Mouse (Mus musculus) heart, adult 2 months (tissue): Measurements from ENCODE around the gene Arfgap3. TPM values are rescaled to one million over a fixed set of nuclear protein-coding genes. Genes with fewer than 3 reads are reported as not detected.
A peak's percentile ranks its signal among the peaks of the same experiment; 100 is the strongest.

Experiments
- DNase-seq, 2 experiments: peaks; one replicate each; pipeline ENCODE4 v3.0.0; 2021
- H3K27ac ChIP-seq: fragments of 200-600 bp; 2 replicates; pipeline ENCODE4 v1.8.1; 2022
- H3K27me3 ChIP-seq: fragments of 200-500 bp; 2 replicates; pipeline ENCODE4 v1.6.1; 2012; ENCODE audit warnings: mild to moderate bottlenecking, low read length, inconsistent platforms, mixed read lengths; ENCODE audit not compliant: control insufficient read depth, insufficient read depth
- H3K36me3 ChIP-seq: fragments of 200-500 bp; 2 replicates; pipeline ENCODE4 v1.6.1; 2012; ENCODE audit warnings: low read length, inconsistent platforms; ENCODE audit not compliant: control insufficient read depth, insufficient read depth
- H3K4me1 ChIP-seq: fragments of 200-500 bp; 2 replicates; pipeline ENCODE4 v1.6.1; 2011; ENCODE audit warnings: low read length; ENCODE audit not compliant: control insufficient read depth, insufficient read depth
- H3K4me3 ChIP-seq: fragments of 200-600 bp; 2 replicates; pipeline ENCODE4 v1.8.1; 2022
- H3K79me2 ChIP-seq: fragments of 200-500 bp; replicated peaks from 2 replicates; pipeline ENCODE4 v1.6.1; 2012; ENCODE audit warnings: mild to moderate bottlenecking, inconsistent platforms, low read length, moderate library complexity, mixed read lengths; ENCODE audit not compliant: control insufficient read depth, insufficient read depth
- H3K9ac ChIP-seq: fragments of 200-500 bp; 2 replicates; pipeline ENCODE4 v1.6.1; 2012; ENCODE audit warnings: low read depth, mild to moderate bottlenecking, control low read depth, inconsistent platforms, low read length, mixed read lengths
- CTCF ChIP-seq: fragments of 200-600 bp; IDR thresholded peaks from 2 replicates; pipeline ENCODE4 v1.8.1; 2022; ENCODE audit warnings: antibody characterized with exemption, mild to moderate bottlenecking, moderate library complexity
- EP300 ChIP-seq: fragments of 200-500 bp; IDR thresholded peaks from 2 replicates; pipeline ENCODE4 v1.6.1; 2011; ENCODE audit warnings: low read depth, low read length, control low read depth; ENCODE audit not compliant: insufficient read depth
- POLR2A ChIP-seq: fragments of 200-500 bp; IDR thresholded peaks from 2 replicates; pipeline ENCODE4 v1.6.1; 2011; ENCODE audit warnings: mild to moderate bottlenecking, low read depth, low read length, control low read depth; ENCODE audit not compliant: insufficient read depth
- WGBS: fragments of 180-500 bp; shearing (Covaris S2); methylation state at CpG from one replicate; pipeline ENCODE4 v1.1.7; 2018; 5-methylcytosine and 5-hydroxymethylcytosine counted together
- intact Hi-C: fragments of 180-260 bp; cut with DNase I; formaldehyde crosslinking; loops from one replicate; pipeline ENCODE4 v1.15.1; 2025
- long read RNA-seq: library from polyadenylated mRNA; stranded (forward); transcript quantifications from one replicate; pipeline ENCODE4 v2.0.0, GENCODE M21; 2021
- polyA plus RNA-seq: library from polyadenylated mRNA; depleted of rRNA; stranded (reverse); fragments of >200 nt; gene quantifications from 2 replicates; pipeline ENCODE4 v1.2.3, GENCODE M21; 2012; rRNA removed
- total RNA-seq, 2 experiments: library from RNA; stranded (reverse); gene quantifications; 2 replicates each; pipeline ENCODE4 v1.2.3; 2021

The Arfgap3 gene
- total RNA-seq (1 to 10 TPM; 9.6 to 9.8 TPM), polyA plus RNA-seq (12.2 and 13.1 TPM in 2 replicates)
- long read RNA-seq, transcript Arfgap3-201 (16 exons, 2,619 nt) = major isoform, 5 of 10 reads
- long read RNA-seq, partial matches to known transcripts = 0 of 10 reads
- long read RNA-seq, other reads (novel, unspliced or antisense) = 5 of 10 reads

DNA sequence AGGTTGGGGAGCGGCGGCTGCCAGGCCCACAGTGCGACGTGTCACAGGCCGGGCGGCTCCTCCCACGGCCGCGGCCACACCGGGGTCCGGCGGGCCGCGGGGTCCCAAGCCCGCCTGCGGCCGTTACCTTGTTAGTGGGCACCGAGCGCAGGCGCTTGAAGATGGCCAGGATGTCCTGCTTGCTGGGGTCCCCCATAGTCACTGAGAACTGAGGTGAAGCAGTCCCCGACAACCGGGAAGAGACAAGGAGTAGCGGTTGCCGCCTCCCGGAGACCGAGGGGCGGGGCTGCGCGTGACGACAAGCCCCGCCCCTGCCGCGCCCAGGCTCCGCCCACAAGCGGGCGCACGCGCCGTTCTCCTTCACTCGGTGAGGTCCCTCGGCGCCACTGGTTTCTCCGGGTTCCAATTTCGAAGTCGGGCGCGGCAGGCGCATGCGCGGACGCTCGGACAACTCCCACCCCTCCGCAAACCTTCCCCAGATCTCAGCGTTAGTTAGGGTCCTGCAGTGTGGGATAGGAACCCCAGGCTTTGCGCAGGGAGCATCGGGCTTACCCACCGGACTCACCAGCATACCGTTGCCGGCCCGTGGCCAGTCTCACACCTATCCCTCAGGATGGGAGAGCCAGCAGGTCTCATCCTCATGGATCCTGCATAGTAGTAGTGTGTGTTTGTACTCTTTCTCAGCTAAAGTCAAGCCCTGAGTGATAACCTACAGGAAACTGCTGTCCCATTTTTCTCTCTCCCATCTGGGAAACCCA, at the start of gene Arfgap3:
Arfgap3 (minus strand) TSS at position 294 of the 758 bp plus-strand sequence.
- Histone ChIP-seq H3K27me3 (no peaks in the 10 kb centered on the region), H3K9ac (peak within 1 kb of the TSS; percentile 76), H3K27ac (peak within 1 kb of the TSS; percentile 70), H3K79me2 (no peaks in the 10 kb centered on the region), H3K36me3 (no peaks in the 10 kb centered on the region), H3K4me3 (peak within 1 kb of the TSS; percentile 78), H3K4me1 (peaks cover 5% of the 10 kb centered on the region)
- whole genome bisulfite sequencing = under 1% methylated on average over 60 of the region's 60 CpGs
- peak; percentile 94 to 97 for DNase-seq
- intact Hi-C loops = no loop called here
- TF ChIP-seq POLR2A = peak; percentile 65
- TF ChIP-seq EP300 = 0 out of 2 replicates have a peak, but pooled peaks have one; percentile 8
- no peak for TF ChIP-seq CTCF

- H3K4me3 ChIP-seq = no peak overlapping the region
- peaks cover 3% of the 10 kb centered on the region; the same call in 1 of the 2 replicates for H3K4me1 ChIP-seq
- peaks cover 6% of the 10 kb centered on the region for H3K79me2 ChIP-seq
- no peak overlapping the region for H3K27ac ChIP-seq
- H3K36me3 ChIP-seq = peaks cover 5% of the 10 kb centered on the region
- no peak for DNase-seq
- H3K27me3 ChIP-seq = no peaks in the 10 kb centered on the region
- H3K9ac ChIP-seq = no peak overlapping the region
- peak; percentile 58 for TF ChIP-seq CTCF
- no peak for TF ChIP-seq POLR2A
- no peak for TF ChIP-seq EP300
- 81% methylated on average over 2 of the region's 2 CpGs for WGBS
- intact Hi-C loops = loop anchor here (5.0 kb wide), 1 partner anchor 125 kb away; no protein-coding TSS in a partner anchor
Observed at GRCm38 (mm10) chr15:83392722-83393121, 42.7 kb upstream of the Arfgap3 start.

GRCm38 (mm10) chr15:83387911-83388310, 37.9 kb upstream of the Arfgap3 start:
- DNase-seq = no peak
- H3K4me3 ChIP-seq = no peak overlapping the region
- peaks cover 3% of the 10 kb centered on the region; the same call in 1 of the 2 replicates for H3K36me3 ChIP-seq
- H3K9ac ChIP-seq = no peak overlapping the region
- H3K4me1 ChIP-seq = 0 out of 2 replicates have a peak, but pooled peaks cover 1% of the 10 kb centered on the region
- intact Hi-C loops = no loop called here
- H3K27me3 ChIP-seq = no peaks in the 10 kb centered on the region
- H3K79me2 ChIP-seq = no peaks in the 10 kb centered on the region
- 72% methylated on average over 2 of the region's 2 CpGs for WGBS
- H3K27ac ChIP-seq = no peak overlapping the region
- TF ChIP-seq POLR2A (no peak), EP300 (no peak), CTCF (no peak)

- 69% methylated on average over 2 of the region's 2 CpGs for WGBS
- H3K9ac ChIP-seq = no peak overlapping the region
- peak overlapping the region; percentile 43 for H3K27ac ChIP-seq
- peaks cover 3% of the 10 kb centered on the region; the same call in 1 of the 2 replicates for H3K36me3 ChIP-seq
- intact Hi-C loops = no loop called here
- H3K79me2 ChIP-seq = no peaks in the 10 kb centered on the region
- peak in 1 of 2 experiments; percentile 37 for DNase-seq
- H3K4me1 ChIP-seq = 0 out of 2 replicates have a peak, but pooled peaks cover 1% of the 10 kb centered on the region
- H3K4me3 ChIP-seq = no peak overlapping the region
- TF ChIP-seq EP300 = 0 out of 2 replicates have a peak, but pooled peaks have one; percentile 44
- TF ChIP-seq CTCF = peak; percentile 70
- TF ChIP-seq POLR2A = no peak
- H3K27me3 ChIP-seq = no peaks in the 10 kb centered on the region
Observed at GRCm38 (mm10) chr15:83383633-83384032, 33.6 kb upstream of the Arfgap3 start.

GRCm38 (mm10) chr15:83383136-83383535, 33.1 kb upstream of the Arfgap3 start:
- Histone ChIP-seq H3K4me1 (0 out of 2 replicates have a peak, but pooled peaks cover 1% of the 10 kb centered on the region), H3K36me3 (peaks cover 3% of the 10 kb centered on the region; the same call in 1 of the 2 replicates), H3K79me2 (no peaks in the 10 kb centered on the region), H3K27ac (peak overlapping the region; percentile 43), H3K4me3 (no peak overlapping the region), H3K9ac (no peak overlapping the region), H3K27me3 (no peaks in the 10 kb centered on the region)
- TF ChIP-seq CTCF = no peak
- TF ChIP-seq POLR2A = no peak
- TF ChIP-seq EP300 = no peak
- intact Hi-C loops = no loop called here
- DNase-seq = peak in 1 of 2 experiments; percentile 26
- 54% methylated on average over 5 of the region's 5 CpGs for WGBS
